Mouse (Mus musculus) cortical plate, adult 2 months (tissue): ENCODE data around the gene Gm42417. TPM values are rescaled to one million over a fixed set of nuclear protein-coding genes. Genes with fewer than 3 reads are reported as not detected.
"Not testable (repeated sequence)": the region's sequence is repeated elsewhere in the genome, so short reads cannot be mapped to it uniquely, and the experiment has no call there.

Experiments used
- H3K27ac ChIP-seq: fragments of 200-500 bp; 2 replicates; pipeline ENCODE4 v1.5.1; 2012; ENCODE audit warnings: low read length, control low read depth, inconsistent platforms; ENCODE audit not compliant: insufficient read depth
- H3K4me1 ChIP-seq: fragments of 200-500 bp; 2 replicates; pipeline ENCODE4 v1.6.1; 2011; ENCODE audit warnings: low read length; ENCODE audit not compliant: control insufficient read depth, insufficient read depth
- H3K4me3 ChIP-seq: fragments of 200-500 bp; 2 replicates; pipeline ENCODE4 v1.5.1; 2011; ENCODE audit warnings: mild to moderate bottlenecking, low read length, control low read depth; ENCODE audit not compliant: insufficient read depth
- CTCF ChIP-seq: fragments of 200-500 bp; IDR thresholded peaks from 2 replicates; pipeline ENCODE4 v1.5.1; 2011; ENCODE audit warnings: mild to moderate bottlenecking, control low read depth, low read length; ENCODE audit not compliant: insufficient read depth; ENCODE audit errors: extremely low read depth
- POLR2A ChIP-seq: fragments of 200-500 bp; IDR thresholded peaks from 2 replicates; pipeline ENCODE4 v1.6.1; 2011; ENCODE audit warnings: mild to moderate bottlenecking, low read length, control low read depth; ENCODE audit not compliant: insufficient read depth; ENCODE audit errors: extremely low read depth
- polyA plus RNA-seq: library from polyadenylated mRNA; depleted of rRNA; stranded (reverse); fragments of >200 nt; gene quantifications from 2 replicates; pipeline ENCODE4 v1.2.3, GENCODE M21; 2012

Gene Gm42417
- polyA plus RNA-seq, 1 experiment, result 0.04 TPM

GRCm38 (mm10) chr1:36546888-36547471, 7.8 kb upstream of the Gm42417 start, which contains the start of gene Ankrd39:
Ankrd39 (minus strand) TSS chr1:36547445.
- Histone ChIP-seq H3K4me1 (no peaks in the 10 kb centered on the region), H3K27ac (no peak within 1 kb of the TSS), H3K4me3 (peak within 1 kb of the TSS; percentile 67)
- peak; percentile 78 for TF ChIP-seq POLR2A
- peak; percentile 100 for TF ChIP-seq CTCF

DNA sequence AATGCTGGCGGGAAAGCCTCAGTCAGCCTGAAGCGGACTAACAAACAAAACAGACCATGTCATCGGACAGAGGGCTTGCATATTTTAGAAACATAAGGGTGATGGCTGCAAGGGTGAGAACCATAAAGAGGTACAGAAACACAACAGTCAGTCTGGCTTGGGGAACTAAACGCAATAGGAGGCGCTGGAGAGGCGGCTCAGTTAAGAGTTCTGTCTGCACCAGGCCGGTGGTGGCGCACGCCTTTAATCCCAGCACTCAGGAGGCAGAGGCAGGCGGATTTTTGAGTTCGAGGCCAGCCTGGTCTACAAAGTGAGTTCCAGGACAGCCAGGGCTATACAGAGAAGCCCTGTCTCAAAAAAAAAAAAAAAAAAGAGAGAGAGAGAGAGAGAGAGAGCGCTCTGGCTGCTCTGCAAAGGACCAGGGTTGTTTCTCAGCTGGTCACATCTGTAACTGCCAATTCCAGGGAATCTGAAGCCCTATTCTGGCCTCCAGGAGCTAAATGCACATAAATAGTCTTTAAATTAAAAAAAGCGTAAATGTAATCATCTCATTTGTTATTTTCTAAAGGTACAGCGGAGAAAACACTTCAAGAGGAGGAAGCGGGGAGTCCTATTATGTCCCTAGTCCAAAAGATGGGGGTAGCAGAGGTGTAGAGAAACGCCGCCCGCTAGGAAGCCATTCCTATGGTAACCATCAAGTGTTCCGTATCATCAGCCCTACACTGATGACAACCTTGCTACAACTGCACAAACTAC, 6.8 kb upstream of the Gm42417 start:
- peak overlapping the region; percentile 67 for H3K4me3 ChIP-seq
- no peak overlapping the region for H3K27ac ChIP-seq
- no peak for TF ChIP-seq CTCF
- no peak for TF ChIP-seq POLR2A
- H3K4me1 ChIP-seq, result no peaks in the 10 kb centered on the region

GRCm38 (mm10) chr1:36545382-36545781, 6.2 kb upstream of the Gm42417 start:
- no peak overlapping the region for H3K4me3 ChIP-seq
- TF ChIP-seq CTCF (no peak), POLR2A (no peak)
- H3K27ac ChIP-seq, result no peak overlapping the region
- no peaks in the 10 kb centered on the region for H3K4me1 ChIP-seq

DNA sequence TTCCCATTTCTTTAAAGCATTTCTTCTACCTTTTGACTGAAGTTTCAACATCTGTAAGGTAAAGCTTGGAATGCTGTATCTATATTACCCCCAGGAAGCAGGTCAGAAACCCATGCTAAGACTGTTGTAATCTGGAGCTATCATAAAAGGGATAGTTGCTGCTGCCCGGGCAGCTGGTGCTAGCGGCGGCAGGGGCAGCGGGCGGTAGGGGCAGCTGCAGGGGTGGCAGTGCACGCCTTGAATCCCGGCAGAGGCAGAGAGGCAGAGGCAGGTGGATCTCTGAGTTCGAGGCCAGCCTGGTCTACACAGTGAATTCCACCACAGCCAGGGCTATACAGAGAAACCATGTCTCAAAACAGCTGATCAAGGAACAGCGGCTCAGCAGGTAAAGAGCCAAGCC, 3.7 kb upstream of the Gm42417 start:
- Histone ChIP-seq H3K4me1 (no peaks in the 10 kb centered on the region), H3K27ac (no peak overlapping the region), H3K4me3 (no peak overlapping the region)
- TF ChIP-seq POLR2A (no peak), CTCF (no peak)

DNA sequence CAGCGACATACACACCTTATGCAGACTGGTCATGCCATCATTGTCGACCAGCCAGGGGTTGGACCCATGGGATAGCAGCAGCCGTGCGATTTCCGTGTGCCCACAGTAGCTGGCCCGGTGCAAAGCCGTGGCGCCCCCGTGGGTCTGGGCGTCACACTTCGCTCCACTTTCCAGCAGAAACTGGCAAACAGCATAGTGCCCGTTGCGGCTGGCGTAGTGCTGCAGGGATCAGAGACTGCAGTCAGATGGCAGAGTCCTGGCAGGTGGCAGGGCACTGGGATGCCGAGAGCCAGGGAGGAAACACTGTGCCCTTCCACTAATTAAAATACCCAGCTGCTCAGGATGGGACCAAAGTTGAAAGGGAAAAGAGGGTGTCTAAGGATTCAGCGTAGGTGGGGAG, 2.6 kb upstream of the Gm42417 start:
- TF ChIP-seq POLR2A, result no peak
- no peak for TF ChIP-seq CTCF
- Histone ChIP-seq H3K27ac (no peak overlapping the region), H3K4me3 (no peak overlapping the region), H3K4me1 (no peaks in the 10 kb centered on the region)

DNA sequence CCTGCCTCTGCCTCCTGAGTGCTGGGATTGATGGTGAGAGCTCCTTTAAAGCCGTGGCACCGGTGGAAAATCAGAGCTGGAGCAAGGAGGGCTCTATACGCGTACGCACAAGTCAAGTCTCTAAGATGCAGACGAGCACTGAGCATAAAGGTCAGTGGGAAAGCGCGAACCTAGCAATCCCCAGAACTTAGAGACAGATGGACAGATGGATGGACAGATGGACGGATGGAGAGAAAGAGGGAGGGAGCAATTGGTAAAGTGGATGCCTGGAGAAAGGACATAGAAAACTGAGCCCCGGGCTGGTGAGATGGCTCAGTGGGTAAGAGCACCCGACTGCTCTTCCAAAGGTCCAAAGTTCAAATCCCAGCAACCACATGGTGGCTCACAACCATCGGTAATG, 1.6 kb upstream of the Gm42417 start:
- TF ChIP-seq POLR2A (no peak), CTCF (no peak)
- no peak overlapping the region for H3K27ac ChIP-seq
- H3K4me3 ChIP-seq, result no peak overlapping the region
- H3K4me1 ChIP-seq, result no peaks in the 10 kb centered on the region; the same call in 1 of the 2 replicates

DNA sequence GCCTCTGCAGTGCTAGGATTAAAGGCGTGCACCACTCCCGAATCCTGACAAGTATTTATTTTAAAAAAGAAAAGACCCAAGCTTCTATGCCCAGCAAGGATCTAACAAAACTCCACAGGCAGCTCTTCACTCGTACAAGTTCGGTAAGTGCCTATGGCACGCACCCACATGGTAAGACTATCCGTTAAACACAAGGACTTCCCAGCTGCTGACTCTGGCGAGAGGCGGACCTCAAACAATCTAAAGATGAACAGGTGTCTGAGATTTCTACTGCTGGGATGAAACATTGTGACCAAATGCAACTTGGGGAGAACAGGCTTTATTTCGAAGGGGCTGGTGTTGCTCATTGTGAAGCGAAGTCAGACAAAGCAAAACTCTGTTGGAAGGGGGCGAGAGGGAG, 903 bp upstream of the Gm42417 start:
- TF ChIP-seq CTCF (no peak), POLR2A (no peak)
- H3K4me3 ChIP-seq, result no peak overlapping the region
- H3K27ac ChIP-seq, result no peak overlapping the region
- H3K4me1 ChIP-seq, result no peaks in the 10 kb centered on the region; the same call in 1 of the 2 replicates

DNA sequence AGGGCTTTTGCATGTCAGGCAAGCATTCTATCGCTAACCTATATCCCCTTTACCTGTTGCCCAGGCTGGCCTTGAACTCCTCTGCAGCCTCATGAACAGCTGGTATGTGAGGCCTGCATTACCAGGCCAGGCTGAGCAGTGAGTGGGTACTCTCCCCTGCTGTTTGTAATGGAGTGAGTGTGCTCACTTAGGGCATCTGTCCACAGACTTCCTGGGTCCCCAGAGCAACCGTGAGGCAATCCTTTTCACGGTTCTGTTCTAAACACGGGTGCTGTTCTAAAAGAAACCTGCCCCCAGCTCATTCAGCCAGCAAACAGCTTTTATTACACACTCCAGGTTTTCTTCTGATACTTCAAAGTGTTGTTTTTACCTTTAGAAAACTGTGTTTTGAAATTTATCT, 502 bp downstream of the Gm42417 start:
- H3K27ac ChIP-seq, result no peak overlapping the region
- H3K4me3 ChIP-seq, result no peak overlapping the region
- H3K4me1 ChIP-seq, result no peaks in the 10 kb centered on the region; the same call in 1 of the 2 replicates
- TF ChIP-seq POLR2A, result no peak
- no peak for TF ChIP-seq CTCF

DNA sequence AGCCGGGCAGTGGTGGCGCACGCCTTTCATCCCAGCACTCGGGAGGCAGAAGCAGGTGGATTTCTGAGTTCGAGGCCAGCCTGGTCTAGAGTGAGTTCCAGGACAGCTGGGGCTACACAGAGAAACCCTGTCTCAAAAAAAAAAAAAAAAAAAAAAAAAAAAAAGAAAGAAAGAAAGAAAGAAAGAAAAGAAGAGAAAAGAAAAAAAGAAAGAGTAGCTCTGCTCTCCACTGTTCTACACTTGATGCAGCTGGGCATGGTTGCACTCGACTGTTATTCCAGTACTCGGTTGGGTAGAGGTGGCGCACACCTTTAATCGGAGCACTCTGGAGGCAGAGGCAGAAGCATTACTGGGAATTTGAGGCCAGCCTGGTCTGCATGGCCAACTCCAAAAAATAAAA, 2.4 kb downstream of the Gm42417 start, which contains the start of gene Ankrd23:
Ankrd23 (minus strand) TSS at position 101 of the 400 bp plus-strand sequence.
- not testable (repeated sequence) for H3K4me3 ChIP-seq, H3K27ac ChIP-seq, H3K4me1 ChIP-seq

DNA sequence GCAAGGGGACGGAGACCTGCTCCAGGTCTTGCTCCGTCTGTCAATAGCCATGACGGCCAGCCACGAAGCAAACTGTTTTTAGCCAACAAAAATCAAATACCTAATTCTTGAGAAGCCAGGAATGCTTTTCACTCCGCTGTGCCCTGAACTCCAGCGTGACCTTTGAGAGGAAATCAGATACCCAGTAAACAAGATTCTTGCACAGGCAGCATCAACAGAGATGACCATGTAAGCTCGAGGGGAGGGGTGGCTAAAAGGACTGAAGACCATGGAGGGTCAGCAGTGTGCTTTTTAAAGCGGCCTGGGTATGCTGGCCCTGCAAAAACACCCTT, 2.9 kb downstream of the Gm42417 start:
- H3K4me3 ChIP-seq, result no peak overlapping the region
- H3K27ac ChIP-seq, result no peak overlapping the region
- no peak for TF ChIP-seq POLR2A
- TF ChIP-seq CTCF, result no peak
- no peaks in the 10 kb centered on the region; the same call in 1 of the 2 replicates for H3K4me1 ChIP-seq
